Mouse (Mus musculus) midbrain, embryonic 16.5 days (tissue): ENCODE measurements at regions not wholly inside any gene's neighbourhood (a gene's known extent, or its start where the extent isn't known, plus 50 kb on each side); places are given as distances from the start of the nearest gene placed in this dataset.

Experiments
- ATAC-seq: fragments of 200-750 bp; cut with Nextera tagmentation; 2 replicates; pipeline ENCODE4 v1.8.0; 2017; ENCODE audit warnings: moderate TSS enrichment
- H3K27ac ChIP-seq: fragments of 300-500 bp; sonication (generic); 2 replicates; pipeline ENCODE4 v1.5.1; 2014; ENCODE audit warnings: mild to moderate bottlenecking, low read length, mixed read lengths
- H3K27me3 ChIP-seq: fragments of 300-500 bp; sonication (generic); 2 replicates; pipeline ENCODE4 v1.6.1; 2014; ENCODE audit warnings: low read depth, low read length, mixed read lengths; ENCODE audit not compliant: control insufficient read depth, insufficient read depth
- H3K36me3 ChIP-seq: fragments of 300-500 bp; sonication (generic); 2 replicates; pipeline ENCODE4 v1.6.1; 2014; ENCODE audit warnings: mild to moderate bottlenecking, low read length, moderate library complexity, mixed read lengths; ENCODE audit not compliant: control insufficient read depth, insufficient read depth
- H3K4me1 ChIP-seq: fragments of 300-500 bp; sonication (generic); 2 replicates; pipeline ENCODE4 v1.6.1; 2014; ENCODE audit warnings: mild to moderate bottlenecking, low read length, mixed read lengths; ENCODE audit not compliant: control insufficient read depth, insufficient read depth
- H3K4me2 ChIP-seq: fragments of 300-500 bp; sonication (generic); 2 replicates; pipeline ENCODE4 v1.6.1; 2014; ENCODE audit warnings: mild to moderate bottlenecking, low read length, mixed read lengths
- H3K4me3 ChIP-seq: fragments of 300-500 bp; sonication (generic); 2 replicates; pipeline ENCODE4 v1.5.1; 2014; ENCODE audit warnings: low read depth, mild to moderate bottlenecking, low read length, moderate library complexity, mixed read lengths
- H3K9ac ChIP-seq: fragments of 300-500 bp; sonication (generic); 2 replicates; pipeline ENCODE4 v1.6.1; 2014; ENCODE audit warnings: low read depth, low read length, mixed read lengths
- H3K9me3 ChIP-seq: fragments of 300-500 bp; sonication (generic); replicated peaks from 2 replicates; pipeline ENCODE4 v1.6.1; 2014; ENCODE audit warnings: mild to moderate bottlenecking, low read length, mixed read lengths; ENCODE audit not compliant: control insufficient read depth, poor library complexity, severe bottlenecking
- WGBS: fragments of 180-500 bp; shearing (Covaris S2); extraction: QIAGEN DNeasy Blood & Tissue Kit; methylation state at CpG from one replicate; pipeline ENCODE4 v1.1.7; 2014; 5-methylcytosine and 5-hydroxymethylcytosine counted together

DNA sequence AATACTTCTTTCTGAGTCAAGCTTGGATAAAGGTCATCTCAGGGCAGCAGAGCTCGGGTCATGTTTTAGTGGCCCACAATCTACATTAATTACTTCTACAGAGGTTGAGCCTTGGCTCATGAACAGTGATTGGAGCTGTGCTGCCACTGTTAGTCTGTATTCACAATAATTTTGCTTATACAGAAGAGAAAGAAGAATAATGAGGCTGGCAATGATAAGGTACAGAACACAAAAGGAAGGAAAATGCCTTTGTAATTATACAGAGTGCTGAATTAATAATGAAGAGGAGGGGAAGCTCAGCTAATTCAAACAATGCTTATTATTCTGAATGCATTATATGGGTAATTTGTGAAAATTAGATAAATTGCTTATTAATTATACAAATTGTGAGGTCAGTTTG lies 573.9 kb upstream of the Cblb start:
- Histone ChIP-seq H3K9ac (no peak overlapping the region), H3K27me3 (no peaks in the 10 kb centered on the region), H3K9me3 (no peaks in the 10 kb centered on the region), H3K4me1 (no peaks in the 10 kb centered on the region), H3K4me2 (no peak overlapping the region), H3K36me3 (no peaks in the 10 kb centered on the region), H3K4me3 (no peak overlapping the region), H3K27ac (no peak overlapping the region)
- 46% methylated on average over 1 of the region's 1 CpGs for WGBS
- no peak for ATAC-seq

DNA sequence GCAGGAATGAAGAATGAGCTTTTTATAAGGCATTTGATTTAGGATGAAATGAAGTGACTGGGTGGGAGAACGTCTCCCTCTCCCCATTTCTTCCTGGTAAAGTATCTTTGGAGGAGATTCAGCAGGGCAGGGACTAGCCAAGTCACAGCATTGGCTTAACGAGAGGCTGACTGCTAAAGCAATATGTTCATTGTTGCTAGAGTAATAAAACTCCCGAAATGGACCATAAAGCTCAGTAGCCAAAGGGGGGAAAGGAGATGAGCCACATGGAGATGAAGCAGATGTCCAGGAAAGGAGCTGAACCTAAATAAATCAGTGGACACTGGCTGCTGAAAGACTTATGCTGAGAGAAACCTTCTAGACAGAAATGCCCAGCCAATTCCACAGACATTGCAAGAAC lies 555.3 kb upstream of the Cblb start:
- H3K27ac ChIP-seq = no peak overlapping the region
- no peaks in the 10 kb centered on the region for H3K27me3 ChIP-seq
- no peak for ATAC-seq
- H3K9ac ChIP-seq = no peak overlapping the region
- no peak overlapping the region for H3K4me3 ChIP-seq
- 81% methylated on average over 3 of the region's 3 CpGs for WGBS
- no peaks in the 10 kb centered on the region for H3K4me1 ChIP-seq
- H3K36me3 ChIP-seq = no peaks in the 10 kb centered on the region
- H3K4me2 ChIP-seq = no peak overlapping the region
- H3K9me3 ChIP-seq = no peaks in the 10 kb centered on the region

DNA sequence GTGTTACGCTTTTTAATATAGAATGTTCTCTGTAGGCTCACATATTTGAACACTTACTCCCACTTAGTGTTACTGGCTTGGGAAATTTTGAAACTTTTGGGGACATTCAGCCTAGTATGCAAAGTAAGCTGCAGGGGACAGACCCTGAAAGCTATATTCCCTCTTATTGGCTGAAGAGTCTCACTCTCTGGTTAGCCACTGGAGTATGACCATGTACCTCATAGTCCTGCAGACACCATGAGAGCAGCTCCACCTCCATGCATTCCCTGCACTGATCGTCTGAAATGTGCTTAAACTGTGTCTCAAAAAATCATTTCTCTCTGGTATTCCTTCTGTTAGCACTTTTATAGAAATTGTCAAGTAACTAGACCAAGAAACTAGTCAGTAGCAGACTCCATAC lies 534.9 kb upstream of the Cblb start:
- no peaks in the 10 kb centered on the region for H3K27me3 ChIP-seq
- H3K36me3 ChIP-seq = no peaks in the 10 kb centered on the region
- no peaks in the 10 kb centered on the region for H3K4me1 ChIP-seq
- H3K9ac ChIP-seq = no peak overlapping the region
- no peak overlapping the region for H3K4me2 ChIP-seq
- WGBS = 85% methylated on average over 2 of the region's 2 CpGs
- H3K27ac ChIP-seq = no peak overlapping the region
- no peak for ATAC-seq
- no peaks in the 10 kb centered on the region for H3K9me3 ChIP-seq
- H3K4me3 ChIP-seq = no peak overlapping the region

DNA sequence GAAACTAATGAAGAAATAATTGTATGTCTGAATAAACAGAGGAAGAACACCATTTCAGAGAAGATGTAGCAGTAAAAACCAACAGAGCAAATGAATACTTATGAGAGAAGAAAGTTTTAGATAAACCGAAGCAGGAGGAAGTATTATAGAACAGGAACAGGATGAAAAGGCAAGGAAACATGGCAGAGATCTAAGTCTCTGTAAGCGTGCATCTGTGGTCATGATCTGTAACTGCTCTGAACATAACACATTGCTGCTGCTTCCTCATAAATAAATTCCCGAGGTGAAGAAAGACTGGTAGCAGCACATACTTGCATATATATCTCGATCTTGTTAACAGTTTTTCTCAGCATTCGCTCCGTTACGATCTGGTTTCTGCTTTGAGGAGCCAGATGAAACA lies 533.2 kb upstream of the Cblb start:
- Histone ChIP-seq H3K27me3 (no peaks in the 10 kb centered on the region), H3K27ac (no peak overlapping the region), H3K4me2 (no peak overlapping the region), H3K36me3 (no peaks in the 10 kb centered on the region), H3K4me1 (no peaks in the 10 kb centered on the region), H3K9me3 (no peaks in the 10 kb centered on the region), H3K4me3 (no peak overlapping the region), H3K9ac (no peak overlapping the region)
- WGBS = 90% methylated on average over 7 of the region's 7 CpGs
- ATAC-seq = no peak

DNA sequence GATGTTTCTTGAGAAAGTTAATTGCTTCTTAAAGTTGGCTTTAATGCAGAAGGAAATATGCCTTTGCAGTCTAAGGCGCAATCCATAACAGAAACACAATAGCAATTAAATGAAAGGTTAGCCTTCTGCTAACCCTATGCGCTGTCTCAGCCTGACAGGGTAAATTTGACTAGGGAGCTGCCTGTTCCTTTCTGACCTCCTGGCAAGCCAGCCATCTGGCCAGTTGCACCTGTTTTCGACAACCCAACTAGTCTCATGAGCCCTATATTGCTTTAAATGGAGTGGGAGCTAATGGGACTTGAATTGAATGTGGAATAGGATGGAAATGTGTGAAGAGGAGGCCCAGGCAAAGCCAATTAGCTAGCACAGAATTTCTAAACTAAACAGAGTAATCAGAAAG lies 513.9 kb upstream of the Cblb start:
- no peak overlapping the region for H3K4me2 ChIP-seq
- no peaks in the 10 kb centered on the region for H3K27me3 ChIP-seq
- H3K4me1 ChIP-seq = peaks cover 5% of the 10 kb centered on the region
- H3K9ac ChIP-seq = no peak overlapping the region
- no peaks in the 10 kb centered on the region for H3K36me3 ChIP-seq
- WGBS = 57% methylated on average over 3 of the region's 3 CpGs
- H3K4me3 ChIP-seq = no peak overlapping the region
- no peaks in the 10 kb centered on the region for H3K9me3 ChIP-seq
- no peak overlapping the region for H3K27ac ChIP-seq
- no peak for ATAC-seq

DNA sequence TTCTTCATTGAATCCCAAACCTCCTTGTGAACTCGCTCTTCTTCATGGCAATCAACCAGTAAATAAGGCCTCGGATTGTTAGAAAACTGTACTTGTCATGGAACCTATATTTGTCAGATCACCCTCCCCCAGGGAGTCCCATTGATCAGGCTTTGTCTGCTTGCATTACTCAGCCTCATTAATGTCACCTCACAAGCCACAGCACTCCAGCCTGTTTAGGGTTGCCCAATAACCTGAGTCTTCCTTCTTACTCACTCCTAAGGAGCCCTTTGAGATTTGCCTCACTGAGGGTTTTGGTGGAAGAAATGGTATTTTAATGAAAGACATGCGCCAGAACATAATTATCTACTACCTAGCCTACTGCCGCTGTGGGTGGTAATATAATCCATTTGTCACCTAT lies 510.3 kb upstream of the Cblb start:
- WGBS = 51% methylated on average over 4 of the region's 4 CpGs
- Histone ChIP-seq H3K4me3 (no peak overlapping the region), H3K36me3 (no peaks in the 10 kb centered on the region), H3K27me3 (no peaks in the 10 kb centered on the region), H3K9me3 (no peaks in the 10 kb centered on the region), H3K4me2 (no peak overlapping the region), H3K9ac (no peak overlapping the region), H3K4me1 (peaks cover 5% of the 10 kb centered on the region), H3K27ac (no peak overlapping the region)
- ATAC-seq = peak; percentile 72; the same call in 1 of the 2 replicates

DNA sequence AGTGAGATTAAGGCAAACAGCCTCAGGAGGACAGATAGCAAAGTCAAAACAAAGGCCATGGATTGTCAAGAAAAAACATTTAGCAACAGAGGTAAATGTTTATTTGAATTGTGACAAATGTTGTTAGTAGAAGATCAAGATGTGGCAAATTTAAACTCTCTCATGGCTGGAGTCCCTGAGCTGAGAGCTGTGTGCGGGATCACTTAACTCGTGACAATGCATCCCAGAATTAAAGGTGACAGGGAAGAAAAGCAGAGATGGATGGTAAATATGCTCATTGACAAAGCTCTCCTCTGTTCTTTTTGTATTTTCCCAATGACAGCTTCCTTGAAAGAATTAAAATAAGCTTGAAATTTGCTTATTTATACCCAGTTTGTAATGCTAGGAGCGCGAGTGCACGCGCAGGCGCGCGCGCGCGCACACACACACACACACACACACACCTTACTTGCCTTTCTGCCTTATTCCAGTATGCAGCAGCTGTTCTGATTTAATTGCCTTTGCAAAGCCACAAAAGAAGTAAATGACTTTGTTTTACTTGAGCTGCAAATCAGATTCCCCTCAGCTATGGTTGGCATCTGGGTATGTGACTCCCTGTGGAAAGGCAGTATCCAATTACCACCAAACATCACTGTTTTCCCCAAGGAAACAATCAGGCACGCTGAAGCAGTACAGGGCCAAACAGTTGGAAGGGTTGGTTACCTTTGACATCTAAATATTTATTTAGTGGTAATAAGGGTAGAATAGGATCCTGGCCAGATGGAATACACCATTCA lies 509.5 kb upstream of the Cblb start:
- ATAC-seq = peak; percentile 72
- Histone ChIP-seq H3K27me3 (no peaks in the 10 kb centered on the region), H3K36me3 (no peaks in the 10 kb centered on the region), H3K4me1 (peaks cover 5% of the 10 kb centered on the region), H3K4me3 (no peak overlapping the region), H3K9ac (no peak overlapping the region), H3K9me3 (no peaks in the 10 kb centered on the region), H3K27ac (no peak overlapping the region), H3K4me2 (peak overlapping the region; percentile 2; the same call in 1 of the 2 replicates)
- WGBS = 55% methylated on average over 13 of the region's 13 CpGs

DNA sequence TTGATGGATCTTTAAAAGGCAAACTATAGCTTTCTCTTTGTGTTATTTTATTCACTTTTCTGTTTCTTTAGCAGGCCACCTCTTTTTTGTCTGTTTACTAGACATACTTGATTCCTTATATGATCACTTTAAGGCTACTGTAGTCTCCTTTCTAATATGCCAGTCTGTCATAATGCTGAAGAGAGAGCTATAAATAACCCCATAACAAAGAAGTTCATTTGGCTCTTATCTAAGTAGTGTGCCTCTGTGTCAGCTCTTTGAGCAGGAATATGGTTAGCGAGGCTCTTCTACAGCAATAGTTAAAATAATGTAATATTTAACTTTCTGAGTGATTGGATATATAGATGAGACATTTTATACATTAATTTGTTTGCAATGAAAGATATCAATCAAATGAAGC lies 507.0 kb upstream of the Cblb start:
- Histone ChIP-seq H3K9ac (no peak overlapping the region), H3K27me3 (no peaks in the 10 kb centered on the region), H3K4me1 (peaks cover 5% of the 10 kb centered on the region), H3K27ac (no peak overlapping the region), H3K4me3 (no peak overlapping the region), H3K9me3 (no peaks in the 10 kb centered on the region), H3K36me3 (no peaks in the 10 kb centered on the region), H3K4me2 (no peak overlapping the region)
- ATAC-seq = no peak
- WGBS = 91% methylated on average over 1 of the region's 1 CpGs

DNA sequence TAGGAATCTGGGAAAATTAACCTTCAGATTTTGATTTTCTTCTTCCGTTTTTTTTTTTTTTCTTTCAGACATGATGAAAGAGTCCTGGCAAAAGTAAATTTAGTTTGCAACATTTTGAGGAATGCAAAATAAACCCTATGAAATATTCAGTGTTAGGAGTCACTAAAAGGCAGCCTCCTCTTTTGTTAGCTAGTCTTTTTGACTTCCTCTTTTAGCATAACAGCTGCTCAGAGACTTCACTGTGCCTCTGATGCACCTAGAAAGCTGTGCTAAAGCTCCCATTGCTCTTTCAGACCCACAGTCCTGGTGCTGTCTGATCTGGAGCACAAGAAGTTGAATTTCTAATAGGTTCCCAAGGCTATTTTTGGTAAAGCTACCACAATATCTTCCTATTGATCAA lies 498.5 kb upstream of the Cblb start:
- Histone ChIP-seq H3K4me1 (no peaks in the 10 kb centered on the region), H3K9me3 (no peaks in the 10 kb centered on the region), H3K9ac (no peak overlapping the region), H3K27me3 (no peaks in the 10 kb centered on the region), H3K4me2 (no peak overlapping the region), H3K27ac (no peak overlapping the region), H3K4me3 (no peak overlapping the region), H3K36me3 (no peaks in the 10 kb centered on the region)
- WGBS = 88% methylated on average over 1 of the region's 1 CpGs
- ATAC-seq = no peak
